Mouse (Mus musculus) hindbrain, embryonic 10.5 days (tissue): Measurements from ENCODE around the gene Defb42. TPM values are rescaled to one million over a fixed set of nuclear protein-coding genes. Genes with fewer than 3 reads are reported as not detected.

Experiments used
- DNase-seq: peaks from one replicate; pipeline ENCODE4 v3.0.0-alpha.2; 2017; ENCODE audit warnings: low spot score
- H3K27ac ChIP-seq: fragments of 300-500 bp; sonication (generic); 2 replicates; pipeline ENCODE4 v1.5.1; 2016; ENCODE audit warnings: mild to moderate bottlenecking, moderate library complexity
- H3K27me3 ChIP-seq: fragments of 300-500 bp; sonication (generic); 2 replicates; pipeline ENCODE4 v1.6.1; 2016; ENCODE audit warnings: mild to moderate bottlenecking; ENCODE audit not compliant: poor library complexity, insufficient read depth, severe bottlenecking
- H3K36me3 ChIP-seq: fragments of 300-500 bp; sonication (generic); 2 replicates; pipeline ENCODE4 v1.6.1; 2016; ENCODE audit warnings: mild to moderate bottlenecking, moderate library complexity
- H3K4me1 ChIP-seq: fragments of 300-500 bp; sonication (generic); replicated peaks from 2 replicates; pipeline ENCODE4 v1.6.1; 2016; ENCODE audit warnings: mild to moderate bottlenecking
- H3K4me3 ChIP-seq: fragments of 300-500 bp; sonication (generic); 2 replicates; pipeline ENCODE4 v1.5.1; 2016; ENCODE audit warnings: mild to moderate bottlenecking, moderate library complexity
- H3K9me3 ChIP-seq: fragments of 300-500 bp; sonication (generic); 2 replicates; pipeline ENCODE4 v1.6.1; 2016; ENCODE audit warnings: mild to moderate bottlenecking, moderate library complexity
- WGBS: fragments of 180-500 bp; shearing (Covaris S2); methylation state at CpG from one replicate; pipeline ENCODE4 v1.1.7; 2016; 5-methylcytosine and 5-hydroxymethylcytosine counted together
- polyA plus RNA-seq: library from polyadenylated mRNA; unstranded; fragments of >200 nt; fragmentation: Nextera tagmentation; extraction: Ambion mirVana; gene quantifications from 2 replicates; pipeline ENCODE4 v1.2.1, GENCODE M21; 2016

Gene Defb42
- polyA plus RNA-seq: 0.10 TPM in 1 of 2 replicates, not detected in the other

- DNase-seq: no peak
- H3K4me1 ChIP-seq: peaks cover 3% of the 10 kb centered on the region; the same call in 1 of the 2 replicates
- H3K27ac ChIP-seq: no peak within 1 kb of the TSS
- H3K36me3 ChIP-seq: no peaks in the 10 kb centered on the region
- H3K9me3 ChIP-seq: no peaks in the 10 kb centered on the region
- H3K27me3 ChIP-seq: no peaks in the 10 kb centered on the region
- H3K4me3 ChIP-seq: no peak within 1 kb of the TSS
- 77% methylated on average over 3 of the region's 3 CpGs for WGBS
Observed at GRCm38 (mm10) chr14:63046691-63047090, at the start of gene Defb42. Gene Defb42, plus strand, starts transcription at chr14:63046991.

- Histone ChIP-seq H3K27ac (no peak within 1 kb of the TSS), H3K4me1 (0 out of 2 replicates have a peak, but pooled peaks cover 4% of the 10 kb centered on the region), H3K27me3 (no peaks in the 10 kb centered on the region), H3K9me3 (no peaks in the 10 kb centered on the region), H3K36me3 (no peaks in the 10 kb centered on the region), H3K4me3 (no peak within 1 kb of the TSS)
- WGBS: 83% methylated on average over 8 of the region's 8 CpGs
- no peak for DNase-seq
Observed at GRCm38 (mm10) chr14:62997777-62998176, 49.0 kb upstream of the Defb42 start, which contains the start of gene Defb47. Gene Defb47, plus strand, starts transcription at chr14:62998077.

- Histone ChIP-seq H3K4me1 (no peaks in the 10 kb centered on the region), H3K4me3 (no peak overlapping the region), H3K36me3 (no peaks in the 10 kb centered on the region), H3K27me3 (no peaks in the 10 kb centered on the region), H3K9me3 (no peaks in the 10 kb centered on the region), H3K27ac (no peak overlapping the region)
- no peak for DNase-seq
- WGBS: 90% methylated on average over 4 of the region's 4 CpGs
Observed at GRCm38 (mm10) chr14:62998977-62999376, 47.8 kb upstream of the Defb42 start.

- no peaks in the 10 kb centered on the region for H3K27me3 ChIP-seq
- H3K4me3 ChIP-seq: no peak overlapping the region
- 87% methylated on average over 2 of the region's 2 CpGs for WGBS
- no peak for DNase-seq
- no peaks in the 10 kb centered on the region for H3K4me1 ChIP-seq
- H3K9me3 ChIP-seq: no peaks in the 10 kb centered on the region
- no peak overlapping the region for H3K27ac ChIP-seq
- no peaks in the 10 kb centered on the region for H3K36me3 ChIP-seq
Observed at GRCm38 (mm10) chr14:63002588-63002987, 44.2 kb upstream of the Defb42 start.

- Histone ChIP-seq H3K27me3 (no peaks in the 10 kb centered on the region), H3K27ac (no peak within 1 kb of the TSS), H3K4me3 (no peak within 1 kb of the TSS), H3K9me3 (no peaks in the 10 kb centered on the region), H3K36me3 (no peaks in the 10 kb centered on the region), H3K4me1 (no peaks in the 10 kb centered on the region)
- 93% methylated on average over 5 of the region's 5 CpGs for WGBS
- no peak for DNase-seq
Observed at GRCm38 (mm10) chr14:63011471-63011870, 35.3 kb upstream of the Defb42 start, which contains the start of gene Defb43. Gene Defb43, plus strand, starts transcription at chr14:63011771.

GRCm38 (mm10) chr14:63013082-63013481 is 33.7 kb upstream of the Defb42 start:
- Histone ChIP-seq H3K4me3 (no peak overlapping the region), H3K36me3 (no peaks in the 10 kb centered on the region), H3K9me3 (no peaks in the 10 kb centered on the region), H3K27ac (no peak overlapping the region), H3K4me1 (no peaks in the 10 kb centered on the region), H3K27me3 (no peaks in the 10 kb centered on the region)
- DNase-seq: no peak
- WGBS: 86% methylated on average over 4 of the region's 4 CpGs

GRCm38 (mm10) chr14:63014667-63015066 is 32.1 kb upstream of the Defb42 start:
- Histone ChIP-seq H3K4me3 (no peak overlapping the region), H3K36me3 (no peaks in the 10 kb centered on the region), H3K27ac (no peak overlapping the region), H3K27me3 (no peaks in the 10 kb centered on the region), H3K9me3 (no peaks in the 10 kb centered on the region), H3K4me1 (no peaks in the 10 kb centered on the region)
- no peak for DNase-seq
- 93% methylated on average over 4 of the region's 4 CpGs for WGBS

- WGBS: 63% methylated on average over 6 of the region's 6 CpGs
- H3K4me1 ChIP-seq: no peaks in the 10 kb centered on the region
- no peaks in the 10 kb centered on the region for H3K27me3 ChIP-seq
- H3K4me3 ChIP-seq: no peak overlapping the region
- no peak for DNase-seq
- H3K9me3 ChIP-seq: no peaks in the 10 kb centered on the region
- H3K27ac ChIP-seq: no peak overlapping the region
- no peaks in the 10 kb centered on the region for H3K36me3 ChIP-seq
Observed at GRCm38 (mm10) chr14:63020524-63021156, 26.2 kb upstream of the Defb42 start.

GRCm38 (mm10) chr14:63049910-63050370 is 3.1 kb downstream of the Defb42 start, which contains the start of gene Defb30:
Gene Defb30, minus strand, starts transcription at chr14:63049960.
- DNase-seq: no peak
- Histone ChIP-seq H3K27ac (no peak within 1 kb of the TSS), H3K9me3 (no peaks in the 10 kb centered on the region), H3K4me3 (no peak within 1 kb of the TSS), H3K36me3 (no peaks in the 10 kb centered on the region), H3K4me1 (peaks cover 8% of the 10 kb centered on the region; the same call in 1 of the 2 replicates), H3K27me3 (no peaks in the 10 kb centered on the region)
- WGBS: 65% methylated on average over 12 of the region's 14 CpGs

GRCm38 (mm10) chr14:63050769-63051168 is 4.0 kb downstream of the Defb42 start:
- Histone ChIP-seq H3K4me3 (no peak overlapping the region), H3K27ac (no peak overlapping the region), H3K4me1 (peaks cover 12% of the 10 kb centered on the region; the same call in 1 of the 2 replicates), H3K9me3 (no peaks in the 10 kb centered on the region), H3K27me3 (no peaks in the 10 kb centered on the region), H3K36me3 (no peaks in the 10 kb centered on the region)
- DNase-seq: peak; percentile 60
- WGBS: 32% methylated on average over 5 of the region's 5 CpGs

- Histone ChIP-seq H3K27me3 (no peaks in the 10 kb centered on the region), H3K4me1 (peaks cover 12% of the 10 kb centered on the region; the same call in 1 of the 2 replicates), H3K27ac (no peak overlapping the region), H3K4me3 (no peak overlapping the region), H3K9me3 (no peaks in the 10 kb centered on the region), H3K36me3 (no peaks in the 10 kb centered on the region)
- DNase-seq: peak; percentile 11
- 51% methylated on average over 6 of the region's 6 CpGs for WGBS
Observed at GRCm38 (mm10) chr14:63054729-63055128, 7.9 kb downstream of the Defb42 start.

GRCm38 (mm10) chr14:63060361-63060760 is 13.6 kb downstream of the Defb42 start:
- no peaks in the 10 kb centered on the region for H3K4me1 ChIP-seq
- H3K27me3 ChIP-seq: no peaks in the 10 kb centered on the region
- no peak overlapping the region for H3K27ac ChIP-seq
- no peak for DNase-seq
- no peak overlapping the region for H3K4me3 ChIP-seq
- H3K9me3 ChIP-seq: peaks cover 4% of the 10 kb centered on the region; the same call in 1 of the 2 replicates
- H3K36me3 ChIP-seq: no peaks in the 10 kb centered on the region
- WGBS: 85% methylated on average over 10 of the region's 10 CpGs

GRCm38 (mm10) chr14:63062184-63062583 is 15.4 kb downstream of the Defb42 start:
- Histone ChIP-seq H3K27me3 (no peaks in the 10 kb centered on the region), H3K4me3 (no peak overlapping the region), H3K9me3 (peaks cover 4% of the 10 kb centered on the region; the same call in 1 of the 2 replicates), H3K36me3 (no peaks in the 10 kb centered on the region), H3K4me1 (peaks cover 4% of the 10 kb centered on the region; the same call in 1 of the 2 replicates), H3K27ac (no peak overlapping the region)
- 85% methylated on average over 2 of the region's 2 CpGs for WGBS
- no peak for DNase-seq
